Mouse (Mus musculus) kidney, postnatal 0 days (tissue): ENCODE data around the gene Ap3m1. TPM values are rescaled to one million over a fixed set of nuclear protein-coding genes. Genes with fewer than 3 reads are reported as not detected.

Source experiments
- ATAC-seq: fragments of 200-750 bp; cut with Nextera tagmentation; replicated peaks from 2 replicates; pipeline ENCODE4 v1.8.0; 2017; ENCODE audit warnings: low read depth, moderate number of reproducible peaks, moderate TSS enrichment, moderate library complexity; ENCODE audit not compliant: low FRiP score
- DNase-seq: peaks from one replicate; pipeline ENCODE4 v3.0.0-alpha.2; 2016; ENCODE audit warnings: low spot score
- H3K27ac ChIP-seq: fragments of 300-500 bp; sonication (generic); 2 replicates; pipeline ENCODE4 v1.5.1; 2014; ENCODE audit warnings: mild to moderate bottlenecking
- H3K27me3 ChIP-seq: fragments of 300-500 bp; sonication (generic); 2 replicates; pipeline ENCODE4 v1.6.1; 2014; ENCODE audit warnings: low read length, mixed read lengths; ENCODE audit not compliant: insufficient read depth
- H3K36me3 ChIP-seq: fragments of 300-500 bp; sonication (generic); 2 replicates; pipeline ENCODE4 v1.6.1; 2014; ENCODE audit warnings: low read length, mixed read lengths; ENCODE audit not compliant: insufficient read depth
- H3K4me1 ChIP-seq: fragments of 300-500 bp; sonication (generic); replicated peaks from 2 replicates; pipeline ENCODE4 v1.6.1; 2014; ENCODE audit warnings: antibody characterized with exemption, low read length, mixed read lengths; ENCODE audit not compliant: insufficient read depth
- H3K4me2 ChIP-seq: fragments of 300-500 bp; sonication (generic); 2 replicates; pipeline ENCODE4 v1.6.1; 2014; ENCODE audit warnings: mild to moderate bottlenecking, low read length, moderate library complexity, mixed read lengths
- H3K4me3 ChIP-seq: fragments of 300-500 bp; sonication (generic); replicated peaks from 2 replicates; pipeline ENCODE4 v1.5.1; 2014; ENCODE audit warnings: low read depth, low read length
- H3K9ac ChIP-seq: fragments of 300-500 bp; sonication (generic); 2 replicates; pipeline ENCODE4 v1.6.1; 2014; ENCODE audit warnings: low read depth, low read length
- H3K9me3 ChIP-seq: fragments of 300-500 bp; sonication (generic); replicated peaks from 2 replicates; pipeline ENCODE4 v1.6.1; 2016; ENCODE audit warnings: low read length, inconsistent platforms, mixed read lengths
- CTCF ChIP-seq: IDR thresholded peaks from 2 replicates; pipeline ENCODE4 v1.5.1; 2016; ENCODE audit warnings: antibody characterized with exemption, low read depth, mild to moderate bottlenecking, moderate library complexity
- WGBS: fragments of 180-500 bp; shearing (Covaris S2); extraction: QIAGEN DNeasy Blood & Tissue Kit; methylation state at CpG from one replicate; pipeline ENCODE4 v1.1.7; 2014; 5-methylcytosine and 5-hydroxymethylcytosine counted together
- polyA plus RNA-seq: library from polyadenylated mRNA; unstranded; fragments of >200 nt; fragmentation: Nextera tagmentation; extraction: Ambion mirVana; gene quantifications from 2 replicates; pipeline ENCODE4 v1.2.1, GENCODE M21; 2015

Gene Ap3m1
- polyA plus RNA-seq, 1 experiment from 2014 or later, result 50.7 TPM

DNA sequence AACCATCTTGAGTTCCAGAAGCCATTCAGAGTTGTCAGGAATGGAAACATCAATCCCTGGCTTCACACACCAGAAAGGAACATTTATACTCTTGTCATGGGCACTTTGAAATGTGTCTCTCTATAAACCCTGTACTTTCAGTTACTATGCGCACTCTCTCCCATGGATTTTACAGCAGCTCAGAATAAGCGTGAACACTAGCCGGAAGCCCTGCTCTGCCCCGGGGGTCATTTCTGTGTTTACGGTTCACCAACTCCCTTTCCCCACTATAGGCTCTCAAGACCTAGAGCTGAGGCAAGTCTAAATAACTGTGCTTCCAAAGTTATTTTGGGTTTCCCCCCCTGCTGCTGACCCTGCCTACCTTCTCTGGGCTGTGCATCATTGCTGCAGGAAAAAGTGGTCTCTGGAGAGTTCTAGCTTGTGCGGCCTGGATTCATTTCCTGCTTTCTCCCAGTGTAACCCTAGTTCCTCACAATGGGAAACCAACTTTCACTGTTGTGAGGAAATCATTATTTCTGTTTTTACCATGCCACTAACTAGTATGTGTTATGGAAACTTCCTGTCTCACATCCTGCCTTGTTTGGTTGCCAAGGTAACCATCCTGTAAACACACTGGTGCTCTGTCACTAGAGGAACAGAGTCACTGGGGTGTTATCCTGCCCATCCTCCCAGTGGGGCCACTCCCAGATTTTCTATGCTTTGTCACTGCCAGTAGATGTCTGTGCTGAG, 20.4 kb downstream of the Ap3m1 start:
- Histone ChIP-seq H3K9ac (no peak overlapping the region), H3K4me3 (no peak overlapping the region), H3K4me1 (peaks cover 10% of the 10 kb centered on the region; the same call in 1 of the 2 replicates), H3K9me3 (no peaks in the 10 kb centered on the region), H3K27ac (peak overlapping the region; percentile 56), H3K36me3 (peaks cover 42% of the 10 kb centered on the region), H3K4me2 (no peak overlapping the region), H3K27me3 (no peaks in the 10 kb centered on the region)
- ATAC-seq, result peak; percentile 67
- DNase-seq, result peak; percentile 80
- TF ChIP-seq CTCF, result no peak
- WGBS, result 37% methylated on average over 6 of the region's 6 CpGs

DNA sequence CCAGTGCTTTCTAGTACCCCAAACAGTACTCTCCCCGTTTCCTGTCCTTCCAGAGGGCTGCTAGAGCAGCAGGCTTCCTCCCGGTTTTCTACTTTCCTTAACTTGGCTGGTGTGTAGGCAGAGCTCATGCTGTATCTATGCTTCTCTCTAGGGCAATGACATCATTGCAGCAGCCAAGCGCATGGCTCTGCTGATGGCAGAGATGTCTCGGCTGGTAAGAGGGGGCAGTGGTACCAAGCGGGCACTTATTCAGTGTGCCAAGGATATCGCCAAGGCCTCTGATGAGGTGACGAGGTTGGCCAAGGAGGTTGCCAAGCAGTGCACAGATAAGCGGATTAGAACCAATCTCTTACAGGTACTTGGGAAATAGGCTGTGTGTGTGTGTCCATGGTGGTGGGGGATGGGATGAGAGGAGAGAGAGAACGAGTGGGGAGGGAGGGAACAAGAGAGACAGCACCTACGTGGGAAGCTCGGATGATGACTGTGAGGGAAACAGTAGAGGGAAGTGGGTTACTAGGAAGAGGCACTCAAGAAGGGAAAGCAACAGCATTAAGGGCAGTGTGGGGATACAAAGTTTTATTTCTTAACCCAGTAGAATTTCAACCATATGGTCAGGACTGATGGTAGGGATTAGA, 23.2 kb downstream of the Ap3m1 start:
- no peak for TF ChIP-seq CTCF
- Histone ChIP-seq H3K9me3 (no peaks in the 10 kb centered on the region), H3K4me3 (no peak overlapping the region), H3K9ac (no peak overlapping the region), H3K27me3 (no peaks in the 10 kb centered on the region), H3K36me3 (peaks cover 51% of the 10 kb centered on the region), H3K4me1 (peaks cover 10% of the 10 kb centered on the region; the same call in 1 of the 2 replicates), H3K27ac (no peak overlapping the region), H3K4me2 (no peak overlapping the region)
- ATAC-seq (no peak; the same call in 1 of the 2 replicates), DNase-seq (no peak)
- 87% methylated on average over 11 of the region's 11 CpGs for WGBS

DNA sequence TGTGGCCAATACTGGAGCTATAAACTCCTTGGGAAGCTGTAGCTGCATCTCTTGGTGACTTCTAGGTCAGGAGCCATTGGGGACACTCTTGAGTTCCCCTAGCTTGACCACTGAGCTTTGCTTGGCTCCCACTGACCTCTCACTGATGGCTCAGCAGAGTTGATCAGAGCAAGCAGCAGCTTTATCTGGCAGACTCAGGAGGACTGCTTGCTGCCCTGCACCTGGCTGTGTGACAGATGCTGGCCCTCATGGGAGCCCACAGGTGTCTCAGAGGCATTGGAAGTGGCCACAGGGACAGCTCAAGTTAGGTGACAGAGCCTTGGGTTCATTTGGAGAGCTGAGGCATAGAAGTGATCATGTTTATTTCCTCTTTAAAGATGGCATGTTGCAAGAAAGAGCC, 24.8 kb downstream of the Ap3m1 start:
- H3K4me1 ChIP-seq, result peaks cover 10% of the 10 kb centered on the region; the same call in 1 of the 2 replicates
- H3K27me3 ChIP-seq, result no peaks in the 10 kb centered on the region
- DNase-seq (no peak), ATAC-seq (no peak)
- TF ChIP-seq CTCF, result no peak
- no peak overlapping the region for H3K9ac ChIP-seq
- H3K4me2 ChIP-seq, result no peak overlapping the region
- no peak overlapping the region for H3K4me3 ChIP-seq
- no peak overlapping the region for H3K27ac ChIP-seq
- no peaks in the 10 kb centered on the region for H3K9me3 ChIP-seq
- H3K36me3 ChIP-seq, result peaks cover 61% of the 10 kb centered on the region

DNA sequence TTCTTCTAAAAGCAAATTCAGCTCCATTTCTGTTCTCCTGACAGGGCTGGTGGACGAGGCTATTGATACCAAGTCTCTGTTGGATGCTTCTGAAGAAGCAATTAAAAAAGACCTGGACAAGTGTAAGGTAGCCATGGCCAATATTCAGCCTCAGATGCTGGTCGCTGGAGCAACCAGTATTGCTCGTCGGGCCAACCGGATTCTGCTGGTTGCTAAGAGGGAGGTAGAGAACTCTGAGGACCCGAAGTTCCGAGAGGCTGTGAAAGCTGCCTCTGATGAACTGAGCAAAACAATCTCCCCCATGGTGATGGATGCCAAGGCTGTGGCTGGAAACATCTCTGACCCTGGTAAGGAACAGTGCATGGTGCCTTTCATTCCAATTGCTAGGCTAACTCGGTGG, 31.9 kb downstream of the Ap3m1 start:
- ATAC-seq, result no peak
- no peak for TF ChIP-seq CTCF
- DNase-seq, result no peak
- Histone ChIP-seq H3K27me3 (no peaks in the 10 kb centered on the region), H3K4me3 (no peak overlapping the region), H3K4me1 (no peaks in the 10 kb centered on the region), H3K9me3 (no peaks in the 10 kb centered on the region), H3K36me3 (peaks cover 69% of the 10 kb centered on the region), H3K4me2 (no peak overlapping the region), H3K9ac (no peak overlapping the region), H3K27ac (no peak overlapping the region)
- 90% methylated on average over 8 of the region's 8 CpGs for WGBS

DNA sequence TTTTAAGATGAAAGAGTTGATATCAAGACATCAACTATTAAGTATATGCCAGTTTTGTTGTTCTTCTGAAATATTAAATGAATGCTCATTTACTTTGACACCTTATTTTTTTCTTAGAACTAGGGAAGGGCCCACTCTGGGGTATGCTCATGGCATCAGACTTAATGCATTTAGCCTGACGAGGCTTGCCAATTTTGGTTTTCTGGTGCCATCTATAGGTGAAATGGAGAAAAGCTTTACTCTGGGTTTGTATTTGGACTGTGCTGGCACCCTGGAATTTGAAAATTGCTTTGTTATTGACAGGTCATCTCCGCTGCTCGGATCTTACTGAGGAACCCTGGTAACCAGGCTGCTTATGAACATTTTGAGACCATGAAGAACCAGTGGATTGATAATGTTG, 33.3 kb downstream of the Ap3m1 start:
- no peaks in the 10 kb centered on the region for H3K27me3 ChIP-seq
- H3K36me3 ChIP-seq, result peaks cover 63% of the 10 kb centered on the region
- no peak overlapping the region for H3K9ac ChIP-seq
- no peak overlapping the region for H3K4me3 ChIP-seq
- no peak overlapping the region for H3K27ac ChIP-seq
- no peaks in the 10 kb centered on the region for H3K9me3 ChIP-seq
- no peak overlapping the region for H3K4me2 ChIP-seq
- DNase-seq, result peak; percentile 59
- no peak for ATAC-seq
- no peaks in the 10 kb centered on the region for H3K4me1 ChIP-seq
- 53% methylated on average over 3 of the region's 3 CpGs for WGBS
- peak; percentile 68 for TF ChIP-seq CTCF

- H3K4me2 ChIP-seq, result no peak overlapping the region
- peaks cover 57% of the 10 kb centered on the region for H3K36me3 ChIP-seq
- 93% methylated on average over 5 of the region's 5 CpGs for WGBS
- no peaks in the 10 kb centered on the region for H3K27me3 ChIP-seq
- H3K9me3 ChIP-seq, result no peaks in the 10 kb centered on the region
- no peak for ATAC-seq
- no peak overlapping the region for H3K9ac ChIP-seq
- TF ChIP-seq CTCF, result no peak
- DNase-seq, result no peak
- no peaks in the 10 kb centered on the region for H3K4me1 ChIP-seq
- no peak overlapping the region for H3K27ac ChIP-seq
- H3K4me3 ChIP-seq, result no peak overlapping the region
These were observed 34.4 kb downstream of the Ap3m1 start for GRCm38 (mm10) chr14:21017871-21018270.
